Mouse (Mus musculus) intestine, postnatal 0 days (tissue): Measurements from ENCODE around the gene Ascc1. TPM values are rescaled to one million over a fixed set of nuclear protein-coding genes. Genes with fewer than 3 reads are reported as not detected.
A peak's percentile ranks its signal among the peaks of the same experiment; 100 is the strongest.

Experiments used
- ATAC-seq: fragments of 200-750 bp; cut with Nextera tagmentation; 2 replicates; pipeline ENCODE4 v1.8.0; 2017; ENCODE audit warnings: mild to moderate bottlenecking, moderate TSS enrichment, moderate library complexity
- H3K27ac ChIP-seq: fragments of 300-500 bp; sonication (generic); 2 replicates; pipeline ENCODE4 v1.5.1; 2014; ENCODE audit warnings: mild to moderate bottlenecking, low read depth, low read length, moderate library complexity
- H3K27me3 ChIP-seq: fragments of 300-500 bp; sonication (generic); replicated peaks from 2 replicates; pipeline ENCODE4 v1.6.1; 2014; ENCODE audit warnings: low read length, mixed read lengths; ENCODE audit not compliant: control insufficient read depth, insufficient read depth
- H3K36me3 ChIP-seq: fragments of 300-500 bp; sonication (generic); 2 replicates; pipeline ENCODE4 v1.6.1; 2014; ENCODE audit warnings: mild to moderate bottlenecking, moderate library complexity; ENCODE audit not compliant: control insufficient read depth, insufficient read depth
- H3K4me1 ChIP-seq: fragments of 300-500 bp; sonication (generic); replicated peaks from 2 replicates; pipeline ENCODE4 v1.6.1; 2014; ENCODE audit warnings: antibody characterized with exemption, low read length, mixed read lengths; ENCODE audit not compliant: control insufficient read depth, insufficient read depth
- H3K4me2 ChIP-seq: fragments of 300-500 bp; sonication (generic); replicated peaks from 2 replicates; pipeline ENCODE4 v1.6.1; 2014; ENCODE audit warnings: low read depth, mild to moderate bottlenecking, moderate library complexity
- H3K4me3 ChIP-seq: fragments of 300-500 bp; sonication (generic); 2 replicates; pipeline ENCODE4 v1.5.1; 2014; ENCODE audit warnings: low read depth, low read length
- H3K9ac ChIP-seq: fragments of 300-500 bp; sonication (generic); 2 replicates; pipeline ENCODE4 v1.6.1; 2014; ENCODE audit warnings: mild to moderate bottlenecking, low read depth, low read length
- H3K9me3 ChIP-seq: fragments of 300-500 bp; sonication (generic); 2 replicates; pipeline ENCODE4 v1.6.1; 2016; ENCODE audit warnings: mixed run types; ENCODE audit not compliant: control insufficient read depth
- CTCF ChIP-seq: sonication (generic); IDR thresholded peaks from 2 replicates; pipeline ENCODE4 v1.5.1; 2016; ENCODE audit warnings: low read depth, mild to moderate bottlenecking, control low read depth, antibody characterized with exemption, moderate library complexity
- WGBS: fragments of 180-500 bp; shearing (Covaris S2); extraction: QIAGEN DNeasy Blood & Tissue Kit; methylation state at CpG from one replicate; pipeline ENCODE4 v1.1.7; 2014; 5-methylcytosine and 5-hydroxymethylcytosine counted together
- polyA plus RNA-seq: library from polyadenylated mRNA; unstranded; fragments of >200 nt; fragmentation: Nextera tagmentation; extraction: Ambion mirVana; gene quantifications from 2 replicates; pipeline ENCODE4 v1.2.1, GENCODE M21; 2015

Gene Ascc1
- polyA plus RNA-seq, 1 experiment from 2014 or later = 28.7 TPM

DNA sequence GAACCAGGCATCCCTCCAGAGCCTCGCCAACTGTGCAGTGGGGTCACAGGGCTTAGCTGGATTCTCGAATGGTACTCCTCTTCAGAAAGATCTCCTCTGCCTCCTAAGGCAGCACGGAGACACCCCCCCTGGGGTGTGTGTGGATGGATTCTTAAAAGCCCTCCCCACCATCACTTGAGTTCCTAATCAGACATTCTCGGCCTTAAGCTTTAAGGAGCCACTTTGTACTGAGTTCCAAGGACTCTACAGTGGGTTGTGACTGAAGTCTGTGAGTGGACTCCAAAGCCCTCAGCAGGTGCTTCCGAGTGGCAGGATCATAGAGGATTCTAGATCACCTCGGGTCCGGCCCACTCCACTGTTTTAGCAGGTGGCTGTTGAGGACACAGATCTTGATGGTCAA lies 115.9 kb downstream of the Ascc1 start:
- Histone ChIP-seq H3K4me1 (0 out of 2 replicates have a peak, but pooled peaks cover 4% of the 10 kb centered on the region), H3K9ac (no peak overlapping the region), H3K4me3 (no peak overlapping the region), H3K36me3 (no peaks in the 10 kb centered on the region), H3K9me3 (no peaks in the 10 kb centered on the region), H3K27me3 (no peaks in the 10 kb centered on the region), H3K27ac (no peak overlapping the region), H3K4me2 (no peak overlapping the region)
- TF ChIP-seq CTCF = no peak
- WGBS = 79% methylated on average over 7 of the region's 7 CpGs
- ATAC-seq = no peak

DNA sequence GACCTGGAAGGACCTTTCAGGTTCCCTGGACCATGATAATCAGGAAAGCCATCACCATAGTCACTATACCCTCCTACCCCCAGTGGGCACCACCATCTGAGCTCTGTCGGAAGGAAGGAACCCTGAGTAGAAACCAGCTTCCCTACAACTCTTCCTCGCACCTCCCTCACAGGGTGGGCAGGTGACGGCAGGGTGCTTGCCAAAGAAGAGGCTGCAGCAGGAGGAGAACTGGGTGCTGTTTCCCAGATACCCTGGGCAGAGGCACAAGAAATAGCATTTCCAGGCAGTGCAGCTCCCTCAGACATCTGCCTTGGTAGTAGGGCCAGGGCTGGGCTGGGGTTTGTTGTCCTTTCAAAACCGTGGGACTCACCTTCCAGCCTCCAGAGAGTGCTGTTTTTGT lies 118.0 kb downstream of the Ascc1 start:
- no peak overlapping the region for H3K9ac ChIP-seq
- no peak overlapping the region for H3K4me3 ChIP-seq
- 85% methylated on average over 4 of the region's 4 CpGs for WGBS
- TF ChIP-seq CTCF = no peak
- H3K27ac ChIP-seq = no peak overlapping the region
- H3K36me3 ChIP-seq = no peaks in the 10 kb centered on the region
- no peaks in the 10 kb centered on the region for H3K27me3 ChIP-seq
- no peak for ATAC-seq
- H3K4me2 ChIP-seq = no peak overlapping the region
- H3K9me3 ChIP-seq = no peaks in the 10 kb centered on the region
- 0 out of 2 replicates have a peak, but pooled peaks cover 4% of the 10 kb centered on the region for H3K4me1 ChIP-seq

DNA sequence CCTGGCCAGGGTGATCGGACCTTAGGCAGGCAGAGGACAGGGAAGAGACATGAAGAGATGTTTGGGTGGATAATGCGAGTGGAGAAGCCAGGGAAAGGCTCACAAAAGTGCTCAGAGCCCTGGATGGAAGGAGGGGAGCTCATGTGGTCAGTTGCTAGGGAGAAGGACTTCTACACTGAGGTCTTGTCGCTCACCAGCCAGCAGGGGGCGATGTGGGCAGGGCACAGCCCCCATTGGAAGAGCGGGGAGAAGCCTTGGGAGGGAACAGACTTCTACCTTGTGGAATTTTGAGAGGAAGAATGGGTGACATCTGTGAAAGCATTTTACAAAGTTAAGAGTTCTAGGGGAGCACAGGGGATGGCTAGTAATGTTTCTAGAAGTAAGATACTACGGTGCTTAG lies 121.5 kb downstream of the Ascc1 start:
- H3K9me3 ChIP-seq = no peaks in the 10 kb centered on the region
- ATAC-seq = no peak
- no peaks in the 10 kb centered on the region for H3K27me3 ChIP-seq
- TF ChIP-seq CTCF = peak; percentile 71
- 67% methylated on average over 6 of the region's 6 CpGs for WGBS
- H3K9ac ChIP-seq = no peak overlapping the region
- H3K36me3 ChIP-seq = no peaks in the 10 kb centered on the region
- no peak overlapping the region for H3K27ac ChIP-seq
- no peaks in the 10 kb centered on the region for H3K4me1 ChIP-seq
- no peak overlapping the region for H3K4me2 ChIP-seq
- no peak overlapping the region for H3K4me3 ChIP-seq

DNA sequence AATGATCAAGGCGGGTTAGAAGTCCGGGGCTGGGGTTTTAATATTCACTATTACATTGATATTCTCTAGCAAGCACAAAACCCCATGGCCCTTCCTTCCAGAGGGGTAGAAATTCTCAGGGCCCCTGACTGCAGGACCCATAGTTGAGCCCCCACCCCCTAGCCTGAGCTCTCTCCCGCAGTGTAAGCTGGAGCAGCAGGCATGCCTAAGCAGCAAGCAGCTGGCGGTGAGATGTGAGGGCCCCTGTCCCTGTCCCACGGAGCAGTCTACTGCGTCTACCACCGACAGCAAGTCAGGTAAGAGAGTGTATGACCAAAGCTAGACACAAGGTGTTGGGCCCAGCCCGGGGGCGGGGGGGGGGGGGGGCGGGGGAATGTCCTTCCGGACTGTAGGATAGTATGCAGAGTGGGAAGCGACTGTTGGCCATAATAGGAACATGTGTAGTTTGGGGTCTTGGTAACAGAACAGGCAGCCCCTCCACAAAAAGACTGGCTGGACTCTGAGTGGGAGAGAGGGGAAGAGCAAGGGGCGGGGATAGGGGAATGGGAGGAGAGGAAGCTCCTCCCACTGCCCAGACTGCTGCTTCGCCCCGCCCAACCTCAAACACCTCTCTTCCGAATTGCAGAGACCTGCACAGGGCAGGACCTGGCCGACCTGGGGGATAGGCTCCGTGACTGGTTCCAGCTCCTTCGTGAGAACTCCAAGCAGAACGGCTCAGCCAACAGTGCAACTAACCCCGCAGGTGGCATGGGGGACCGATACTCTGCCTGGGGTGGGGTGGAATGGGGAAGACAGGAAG lies 123.1 kb downstream of the Ascc1 start:
- H3K9me3 ChIP-seq = no peaks in the 10 kb centered on the region
- no peaks in the 10 kb centered on the region for H3K4me1 ChIP-seq
- peak overlapping the region; percentile 43; the same call in 1 of the 2 replicates for H3K4me2 ChIP-seq
- ATAC-seq = no peak
- 27% methylated on average over 21 of the region's 22 CpGs for WGBS
- no peaks in the 10 kb centered on the region for H3K27me3 ChIP-seq
- H3K4me3 ChIP-seq = no peak overlapping the region
- H3K27ac ChIP-seq = no peak overlapping the region
- H3K36me3 ChIP-seq = no peaks in the 10 kb centered on the region
- no peak overlapping the region for H3K9ac ChIP-seq
- no peak for TF ChIP-seq CTCF

DNA sequence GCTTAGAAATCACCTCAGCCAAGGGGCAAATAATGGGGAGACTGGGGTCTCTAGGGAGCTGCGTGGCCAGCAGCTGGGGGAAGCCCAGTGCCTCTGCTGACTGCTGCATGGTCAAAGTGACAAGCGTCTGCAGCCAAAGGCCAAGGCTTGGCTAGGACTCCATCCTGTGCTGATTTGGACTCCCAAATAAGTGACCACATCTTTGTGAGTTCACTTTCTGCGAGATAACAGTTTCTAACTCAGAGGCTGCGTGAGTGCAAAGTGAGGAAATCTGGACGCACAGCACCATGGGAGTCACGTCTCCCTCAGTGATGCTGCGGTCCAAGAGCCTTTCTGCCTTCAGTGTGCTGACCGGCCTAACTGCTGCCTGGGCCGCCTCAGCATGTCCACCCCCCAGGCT lies 125.7 kb downstream of the Ascc1 start:
- TF ChIP-seq CTCF = no peak
- H3K27me3 ChIP-seq = no peaks in the 10 kb centered on the region
- H3K4me2 ChIP-seq = no peak overlapping the region
- no peak overlapping the region for H3K9ac ChIP-seq
- no peaks in the 10 kb centered on the region for H3K4me1 ChIP-seq
- H3K9me3 ChIP-seq = no peaks in the 10 kb centered on the region
- WGBS = 89% methylated on average over 9 of the region's 9 CpGs
- H3K27ac ChIP-seq = no peak overlapping the region
- no peak for ATAC-seq
- no peak overlapping the region for H3K4me3 ChIP-seq
- no peaks in the 10 kb centered on the region for H3K36me3 ChIP-seq

DNA sequence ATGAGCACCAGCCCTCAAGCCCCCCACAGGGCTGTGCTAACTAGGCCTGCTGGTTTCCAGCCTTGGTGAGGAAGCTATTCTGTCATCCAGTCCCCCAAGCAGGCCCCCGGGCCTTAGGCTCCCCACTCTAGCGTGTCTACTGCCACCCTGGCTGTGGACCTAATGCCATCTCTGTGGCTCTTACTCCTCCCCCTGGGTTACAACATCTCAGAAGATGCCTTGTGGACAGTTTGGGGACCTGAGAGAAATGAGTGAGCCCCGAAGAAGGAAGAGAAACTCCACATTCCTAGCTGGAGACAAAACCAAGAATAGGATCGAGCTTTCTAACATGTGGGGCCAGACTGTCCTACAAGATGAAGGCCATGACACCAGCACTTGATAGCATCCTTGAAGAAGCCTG lies 127.9 kb downstream of the Ascc1 start:
- Histone ChIP-seq H3K9ac (no peak overlapping the region), H3K4me3 (no peak overlapping the region), H3K36me3 (no peaks in the 10 kb centered on the region), H3K9me3 (no peaks in the 10 kb centered on the region), H3K27me3 (no peaks in the 10 kb centered on the region), H3K27ac (no peak overlapping the region), H3K4me1 (no peaks in the 10 kb centered on the region), H3K4me2 (no peak overlapping the region)
- 80% methylated on average over 4 of the region's 4 CpGs for WGBS
- TF ChIP-seq CTCF = no peak
- no peak for ATAC-seq
